Mouse (Mus musculus): ENCODE measurements around the gene Sec31a.

- TF ChIP-seq CTCF (conservative IDR thresholded peaks at IDR 0.05; ENCODE audit: low read length), result no peak
- no peak for TF ChIP-seq POU5F1 (IDR thresholded peaks at IDR 0.05; ENCODE audit: borderline replicate concordance, low read length)
- no peak for TF ChIP-seq NANOG (IDR thresholded peaks at IDR 0.05; ENCODE audit: borderline replicate concordance, low read length)
Measured at GRCm38 (mm10) chr5:100350907-100351456, 65.1 kb downstream of the Sec31a start.

Data from E14TG2a.4 (cell line).